Mouse (Mus musculus) spleen, postnatal 36 days (tissue): ENCODE data around the gene Sphk1.
A peak's percentile ranks its signal among the peaks of the same experiment; 100 is the strongest.

ENCODE experiments used
- DNase-seq, 2 experiments: peaks; one replicate each; pipeline ENCODE4 v3.0.0; 2022; ENCODE audit warnings: low spot score in 2 of 2, mixed read lengths in 1 of 2

Gene Sphk1

GRCm38 (mm10) chr11:116580031-116580652 lies 49.4 kb downstream of the Sphk1 start:
- peak in 1 of 2 experiments; percentile 55 for DNase-seq

GRCm38 (mm10) chr11:116580711-116581375 lies 50.1 kb downstream of the Sphk1 start:
- peak; percentile 56 to 64 for DNase-seq

GRCm38 (mm10) chr11:116581376-116581814 lies 50.7 kb downstream of the Sphk1 start, which contains the start of gene Ube2o:
Ube2o (minus strand) TSS chr11:116581447.
- peak; percentile 84 to 85 for DNase-seq

- DNase-seq, result no peak
These were observed 55.0 kb downstream of the Sphk1 start for GRCm38 (mm10) chr11:116585682-116586081.
